12 mouse cellular contexts compared by ENCODE assay signal in genomic region chr3:126611624-126612023, GRCm38 (mm10). TPM values are rescaled to one million over a fixed set of nuclear protein-coding genes. Genes with fewer than 3 reads are reported as not detected.
DNase-seq lines count a peak whose midpoint lies in the region; ATAC-seq and TF ChIP-seq lines count a peak whose summit lies in the region.
"Had no signal": no experiment of that assay in that cellular context is flagged by ENCODE, and none has a peak within 500 bp of the region (broad histone marks: within the 10 kb centered on the region; RNA-seq: fewer than 3 reads in every experiment).

No protein-coding gene starts in this region.

- no peaks in the 10 kb centered on the region for H3K27me3 ChIP-seq in heart, adult 2 months (ENCODE audit: control insufficient read depth, insufficient read depth, low read length)
- no peaks in the 10 kb centered on the region for H3K27me3 ChIP-seq in lung, embryonic 16.5 days (ENCODE audit: control insufficient read depth, insufficient read depth, low read depth, low read length)
- no peaks in the 10 kb centered on the region for H3K27me3 ChIP-seq in stomach, embryonic 16.5 days (ENCODE audit: control insufficient read depth, insufficient read depth, low read length)

- DNase-seq in heart, adult 2 months, result no peak
- no peak for DNase-seq in heart, postnatal 25 days (ENCODE audit: low spot score)
- no peak for DNase-seq in lung, postnatal 4 days
- DNase-seq in urinary bladder, postnatal 10 days (ENCODE audit: low spot score), result no peak
- no peak for DNase-seq in left cerebral cortex, postnatal 4 days
- DNase-seq: cerebellum, postnatal 14 days; gastrocnemius, postnatal 14 days; layer of hippocampus, postnatal 36 days; liver, embryonic 13.5 days had no signal

- 8% methylated on average over 7 of the region's 7 CpGs for WGBS in heart, adult 2 months
- 20% methylated on average over 7 of the region's 7 CpGs for WGBS in lung, embryonic 16.5 days
- 27% methylated on average over 7 of the region's 7 CpGs for WGBS in stomach, embryonic 16.5 days

- no peaks in the 10 kb centered on the region for H3K9me3 ChIP-seq in lung, embryonic 16.5 days (ENCODE audit: control insufficient read depth, low read length)
- H3K9me3 ChIP-seq in stomach, embryonic 16.5 days (replicated peaks; ENCODE audit: control insufficient read depth, low read length), result no peaks in the 10 kb centered on the region
- H3K9me3 ChIP-seq: liver, embryonic 13.5 days had no signal

- H3K4me2 ChIP-seq in lung, embryonic 16.5 days (ENCODE audit: low read depth, low read length), result peak overlapping the region; percentile 29; the same call in 1 of the 2 replicates
- H3K4me2 ChIP-seq in stomach, embryonic 16.5 days (ENCODE audit: low read depth, low read length), result peak overlapping the region; percentile 23; the same call in 1 of the 2 replicates
- H3K4me2 ChIP-seq: liver, embryonic 13.5 days had no signal

- H3K36me3 ChIP-seq in heart, adult 2 months (ENCODE audit: control insufficient read depth, insufficient read depth, low read length), result peaks cover 43% of the 10 kb centered on the region
- H3K36me3 ChIP-seq in lung, embryonic 16.5 days (ENCODE audit: control insufficient read depth, insufficient read depth, low read length), result peaks cover 3% of the 10 kb centered on the region; the same call in 1 of the 2 replicates
- H3K36me3 ChIP-seq in stomach, embryonic 16.5 days (ENCODE audit: control insufficient read depth, insufficient read depth, low read length), result 0 out of 2 replicates have a peak, but pooled peaks cover 2% of the 10 kb centered on the region
- H3K36me3 ChIP-seq: liver, embryonic 13.5 days had no signal

- peaks cover 28% of the 10 kb centered on the region for H3K4me1 ChIP-seq in heart, adult 2 months (ENCODE audit: control insufficient read depth, insufficient read depth, low read length)
- peaks cover 26% of the 10 kb centered on the region for H3K4me1 ChIP-seq in lung, embryonic 16.5 days (replicated peaks; ENCODE audit: control insufficient read depth, insufficient read depth, low read length)
- H3K4me1 ChIP-seq in embryonic fibroblast, embryonic 13.5 days (ENCODE audit: control insufficient read depth, insufficient read depth, low read length), result peaks cover 30% of the 10 kb centered on the region
- peaks cover 25% of the 10 kb centered on the region for H3K4me1 ChIP-seq in stomach, embryonic 16.5 days (ENCODE audit: control insufficient read depth, insufficient read depth, low read length)

- H3K79me2 ChIP-seq in heart, adult 2 months (replicated peaks; ENCODE audit: control insufficient read depth, insufficient read depth, low read length), result peaks cover 3% of the 10 kb centered on the region

- no peak for TF ChIP-seq EP300 in heart, adult 2 months (IDR thresholded peaks at IDR 0.05; ENCODE audit: insufficient read depth, low read depth, low read length)

- H3K9ac ChIP-seq in heart, adult 2 months (ENCODE audit: low read depth, low read length), result peak overlapping the region; percentile 16
- no peak overlapping the region for H3K9ac ChIP-seq in lung, embryonic 16.5 days (ENCODE audit: low read length)
- H3K9ac ChIP-seq in stomach, embryonic 16.5 days (ENCODE audit: low read length), result 0 out of 2 replicates have a peak overlapping the region, but pooled peaks have one; percentile 16
- H3K9ac ChIP-seq: liver, embryonic 13.5 days had no signal

- H3K27ac ChIP-seq in heart, adult 2 months, result peak overlapping the region; percentile 57
- H3K27ac ChIP-seq in lung, embryonic 16.5 days (ENCODE audit: low read length), result no peak overlapping the region
- H3K27ac ChIP-seq in embryonic fibroblast, embryonic 13.5 days (ENCODE audit: insufficient read depth, low read length), result peak overlapping the region; percentile 85
- peak overlapping the region; percentile 64 for H3K27ac ChIP-seq in stomach, embryonic 16.5 days (ENCODE audit: low read length)
- H3K27ac ChIP-seq: liver, embryonic 13.5 days had no signal

- TF ChIP-seq CTCF in heart, adult 2 months (IDR thresholded peaks at IDR 0.05), result no peak
- no peak for TF ChIP-seq CTCF in embryonic fibroblast, embryonic 13.5 days (IDR thresholded peaks at IDR 0.05; ENCODE audit: borderline replicate concordance, insufficient read depth, low read length)

- ATAC-seq in lung, embryonic 16.5 days (ENCODE audit: low read depth), result no peak
- ATAC-seq in stomach, embryonic 16.5 days (ENCODE audit: insufficient read depth, low FRiP score), result no peak

- no peak overlapping the region for H3K4me3 ChIP-seq in heart, adult 2 months
- H3K4me3 ChIP-seq in lung, embryonic 16.5 days (ENCODE audit: low read length), result no peak overlapping the region
- no peak overlapping the region for H3K4me3 ChIP-seq in embryonic fibroblast, embryonic 13.5 days (ENCODE audit: insufficient read depth, low read length)
- no peak overlapping the region for H3K4me3 ChIP-seq in stomach, embryonic 16.5 days (replicated peaks; ENCODE audit: low read length)
- H3K4me3 ChIP-seq: liver, embryonic 13.5 days had no signal

- intact Hi-C loops in heart, adult 2 months (cut with DNase I), result loop anchor here (2.0 to 5.0 kb wide), 2 partner anchors 15 to 81 kb away; partner anchors contain the start of gene Camk2d
- intact Hi-C loops in heart, postnatal 25 days (cut with DNase I), result no loop called here
- intact Hi-C loops in left cerebral cortex, postnatal 4 days (cut with DNase I), result no loop called here

- TF ChIP-seq POLR2A in heart, adult 2 months (IDR thresholded peaks at IDR 0.05; ENCODE audit: insufficient read depth, low read depth, low read length), result no peak
- no peak for TF ChIP-seq POLR2A in embryonic fibroblast, embryonic 13.5 days (IDR thresholded peaks at IDR 0.05; ENCODE audit: low read depth, low read length)

RNA-seq across cellular contexts. Expression of gene Camk2d, which starts 15.5 kb away (rescaled TPM):
- 100 to 1,000 TPM; 131 to 133 TPM for total RNA-seq in heart, adult 2 months (2021)
- polyA plus RNA-seq in heart, adult 2 months (2012; rRNA removed), result 135 and 218 TPM in 2 replicates
- total RNA-seq in heart, postnatal 25 days (2021), result 100 to 1,000 TPM; 150 to 154 TPM
- 34.3 and 35.0 TPM in 2 replicates for polyA plus RNA-seq in lung, embryonic 16.5 days (2015; fragmentation: Nextera tagmentation; extraction: Ambion mirVana)
- polyA plus RNA-seq in embryonic fibroblast, embryonic 13.5 days (2011; ENCODE audit: insufficient read length, low read depth, missing spikeins), result 186 and 189 TPM in 2 replicates
- polyA plus RNA-seq in stomach, embryonic 16.5 days (2015; fragmentation: Nextera tagmentation; extraction: Ambion mirVana), result 35.9 and 36.8 TPM in 2 replicates
- total RNA-seq in left cerebral cortex, postnatal 4 days (2021), result 10 to 100 TPM; 74.5 to 96.9 TPM
